Mouse (Mus musculus) midbrain, embryonic 13.5 days (tissue): ENCODE results near the gene Plxna4. TPM values are rescaled to one million over a fixed set of nuclear protein-coding genes. Genes with fewer than 3 reads are reported as not detected.

ENCODE experiments used
- ATAC-seq: fragments of 200-750 bp; cut with Nextera tagmentation; 2 replicates; pipeline ENCODE4 v1.8.0; 2017; ENCODE audit warnings: mild to moderate bottlenecking, moderate TSS enrichment, moderate library complexity
- H3K27ac ChIP-seq: fragments of 300-500 bp; sonication (generic); 2 replicates; pipeline ENCODE4 v1.5.1; 2015; ENCODE audit warnings: inconsistent platforms, mild to moderate bottlenecking, moderate library complexity
- H3K27me3 ChIP-seq: fragments of 300-500 bp; sonication (generic); 2 replicates; pipeline ENCODE4 v1.6.1; 2015; ENCODE audit warnings: mild to moderate bottlenecking, inconsistent platforms
- H3K36me3 ChIP-seq: fragments of 300-500 bp; sonication (generic); 2 replicates; pipeline ENCODE4 v1.6.1; 2015; ENCODE audit warnings: mild to moderate bottlenecking, inconsistent platforms
- H3K4me1 ChIP-seq: fragments of 300-500 bp; sonication (generic); replicated peaks from 2 replicates; pipeline ENCODE4 v1.6.1; 2015; ENCODE audit warnings: inconsistent platforms
- H3K4me2 ChIP-seq: fragments of 300-500 bp; sonication (generic); replicated peaks from 2 replicates; pipeline ENCODE4 v1.6.1; 2015; ENCODE audit warnings: moderate library complexity, mild to moderate bottlenecking, inconsistent platforms
- H3K4me3 ChIP-seq: fragments of 300-500 bp; sonication (generic); replicated peaks from 2 replicates; pipeline ENCODE4 v1.5.1; 2015; ENCODE audit warnings: mild to moderate bottlenecking, inconsistent platforms
- H3K9ac ChIP-seq: fragments of 300-500 bp; sonication (generic); replicated peaks from 2 replicates; pipeline ENCODE4 v1.6.1; 2015; ENCODE audit warnings: mild to moderate bottlenecking, inconsistent platforms
- H3K9me3 ChIP-seq: fragments of 300-500 bp; sonication (generic); 2 replicates; pipeline ENCODE4 v1.6.1; 2016; ENCODE audit warnings: mild to moderate bottlenecking, inconsistent platforms
- WGBS: fragments of 180-500 bp; shearing (Covaris S2); methylation state at CpG from one replicate; pipeline ENCODE4 v1.1.7; 2015; 5-methylcytosine and 5-hydroxymethylcytosine counted together
- polyA plus RNA-seq: library from polyadenylated mRNA; unstranded; fragments of >200 nt; fragmentation: Nextera tagmentation; extraction: Ambion mirVana; gene quantifications from 2 replicates; pipeline ENCODE4 v1.2.1, GENCODE M21; 2015

Gene Plxna4
- polyA plus RNA-seq, 1 experiment from 2014 or later: 9.5 TPM

GRCm38 (mm10) chr6:32395415-32395814 lies 192.6 kb downstream of the Plxna4 start:
- H3K4me3 ChIP-seq: no peak overlapping the region
- WGBS: 90% methylated on average over 9 of the region's 9 CpGs
- H3K27ac ChIP-seq: no peak overlapping the region
- H3K4me2 ChIP-seq: no peak overlapping the region
- H3K9ac ChIP-seq: no peak overlapping the region
- no peaks in the 10 kb centered on the region for H3K27me3 ChIP-seq
- H3K36me3 ChIP-seq: no peaks in the 10 kb centered on the region
- no peak for ATAC-seq
- peaks cover 24% of the 10 kb centered on the region for H3K4me1 ChIP-seq
- H3K9me3 ChIP-seq: no peaks in the 10 kb centered on the region

GRCm38 (mm10) chr6:32392262-32392661 lies 195.7 kb downstream of the Plxna4 start:
- 77% methylated on average over 2 of the region's 2 CpGs for WGBS
- no peak for ATAC-seq
- Histone ChIP-seq H3K4me2 (no peak overlapping the region), H3K9ac (no peak overlapping the region), H3K4me1 (peaks cover 18% of the 10 kb centered on the region), H3K36me3 (no peaks in the 10 kb centered on the region), H3K9me3 (no peaks in the 10 kb centered on the region), H3K27ac (peak overlapping the region; percentile 42), H3K27me3 (no peaks in the 10 kb centered on the region), H3K4me3 (no peak overlapping the region)

GRCm38 (mm10) chr6:32388276-32388675 lies 199.7 kb downstream of the Plxna4 start:
- no peaks in the 10 kb centered on the region for H3K36me3 ChIP-seq

GRCm38 (mm10) chr6:32386915-32387314 lies 201.1 kb downstream of the Plxna4 start:
- Histone ChIP-seq H3K9me3 (no peaks in the 10 kb centered on the region), H3K36me3 (no peaks in the 10 kb centered on the region), H3K27ac (no peak overlapping the region), H3K4me2 (no peak overlapping the region), H3K4me3 (no peak overlapping the region), H3K4me1 (peaks cover 19% of the 10 kb centered on the region), H3K27me3 (no peaks in the 10 kb centered on the region), H3K9ac (no peak overlapping the region)
- WGBS: 95% methylated on average over 2 of the region's 2 CpGs
- ATAC-seq: no peak

More at GRCm38 (mm10) chr6:32388276-32388675, 199.7 kb downstream of the Plxna4 start:
- no peak overlapping the region for H3K4me3 ChIP-seq
- peaks cover 24% of the 10 kb centered on the region for H3K4me1 ChIP-seq
- WGBS: 58% methylated on average over 1 of the region's 1 CpGs
- no peak overlapping the region for H3K9ac ChIP-seq
- H3K9me3 ChIP-seq: no peaks in the 10 kb centered on the region
- no peak for ATAC-seq
- no peak overlapping the region for H3K4me2 ChIP-seq
- H3K27ac ChIP-seq: no peak overlapping the region
- no peaks in the 10 kb centered on the region for H3K27me3 ChIP-seq

GRCm38 (mm10) chr6:32384937-32385336 lies 203.1 kb downstream of the Plxna4 start:
- H3K27me3 ChIP-seq: no peaks in the 10 kb centered on the region
- 76% methylated on average over 8 of the region's 8 CpGs for WGBS
- no peaks in the 10 kb centered on the region for H3K36me3 ChIP-seq
- peaks cover 22% of the 10 kb centered on the region for H3K4me1 ChIP-seq
- H3K4me3 ChIP-seq: no peak overlapping the region
- H3K9me3 ChIP-seq: no peaks in the 10 kb centered on the region
- no peak overlapping the region for H3K9ac ChIP-seq
- H3K4me2 ChIP-seq: no peak overlapping the region
- H3K27ac ChIP-seq: no peak overlapping the region
- ATAC-seq: no peak; the same call in 1 of the 2 replicates

GRCm38 (mm10) chr6:32384423-32384822 lies 203.6 kb downstream of the Plxna4 start:
- 85% methylated on average over 8 of the region's 8 CpGs for WGBS
- peaks cover 22% of the 10 kb centered on the region for H3K4me1 ChIP-seq

GRCm38 (mm10) chr6:32381516-32381915 lies 206.5 kb downstream of the Plxna4 start:
- Histone ChIP-seq H3K9me3 (no peaks in the 10 kb centered on the region), H3K4me2 (no peak overlapping the region), H3K4me3 (no peak overlapping the region), H3K4me1 (peaks cover 42% of the 10 kb centered on the region), H3K9ac (no peak overlapping the region), H3K27me3 (no peaks in the 10 kb centered on the region), H3K36me3 (no peaks in the 10 kb centered on the region), H3K27ac (no peak overlapping the region)
- 73% methylated on average over 10 of the region's 10 CpGs for WGBS
- ATAC-seq: no peak

More at GRCm38 (mm10) chr6:32384423-32384822, 203.6 kb downstream of the Plxna4 start:
- Histone ChIP-seq H3K9ac (no peak overlapping the region), H3K4me2 (no peak overlapping the region), H3K27me3 (no peaks in the 10 kb centered on the region), H3K4me3 (no peak overlapping the region), H3K27ac (no peak overlapping the region), H3K36me3 (no peaks in the 10 kb centered on the region), H3K9me3 (no peaks in the 10 kb centered on the region)
- ATAC-seq: no peak

- Histone ChIP-seq H3K4me2 (no peak overlapping the region), H3K4me3 (no peak overlapping the region), H3K27me3 (no peaks in the 10 kb centered on the region), H3K9me3 (no peaks in the 10 kb centered on the region), H3K36me3 (no peaks in the 10 kb centered on the region), H3K4me1 (peaks cover 26% of the 10 kb centered on the region), H3K9ac (no peak overlapping the region), H3K27ac (peak overlapping the region; percentile 35; the same call in 1 of the 2 replicates)
- WGBS: 68% methylated on average over 8 of the region's 8 CpGs
- ATAC-seq: peak; percentile 80
Observed at GRCm38 (mm10) chr6:32377181-32377580, 210.8 kb downstream of the Plxna4 start.

- ATAC-seq: no peak
- peaks cover 20% of the 10 kb centered on the region for H3K4me1 ChIP-seq
Observed at GRCm38 (mm10) chr6:32373931-32374361, 214.0 kb downstream of the Plxna4 start.

GRCm38 (mm10) chr6:32369092-32369491 lies 218.9 kb downstream of the Plxna4 start:
- Histone ChIP-seq H3K27me3 (no peaks in the 10 kb centered on the region), H3K9me3 (no peaks in the 10 kb centered on the region), H3K4me1 (no peaks in the 10 kb centered on the region), H3K36me3 (no peaks in the 10 kb centered on the region), H3K4me3 (no peak overlapping the region), H3K9ac (no peak overlapping the region), H3K27ac (no peak overlapping the region), H3K4me2 (no peak overlapping the region)
- no peak for ATAC-seq
- 88% methylated on average over 3 of the region's 3 CpGs for WGBS

More at GRCm38 (mm10) chr6:32373931-32374361, 214.0 kb downstream of the Plxna4 start:
- Histone ChIP-seq H3K27ac (no peak overlapping the region), H3K4me2 (no peak overlapping the region), H3K9ac (no peak overlapping the region), H3K9me3 (no peaks in the 10 kb centered on the region), H3K36me3 (no peaks in the 10 kb centered on the region), H3K4me3 (no peak overlapping the region), H3K27me3 (no peaks in the 10 kb centered on the region)
- 85% methylated on average over 8 of the region's 8 CpGs for WGBS

- no peaks in the 10 kb centered on the region for H3K9me3 ChIP-seq
- WGBS: 77% methylated on average over 4 of the region's 4 CpGs
- no peaks in the 10 kb centered on the region for H3K27me3 ChIP-seq
- no peak for ATAC-seq
- no peak overlapping the region for H3K9ac ChIP-seq
- no peak overlapping the region for H3K4me3 ChIP-seq
- H3K36me3 ChIP-seq: no peaks in the 10 kb centered on the region
- no peaks in the 10 kb centered on the region for H3K4me1 ChIP-seq
- H3K4me2 ChIP-seq: no peak overlapping the region
- no peak overlapping the region for H3K27ac ChIP-seq
Observed at GRCm38 (mm10) chr6:32368408-32368807, 219.6 kb downstream of the Plxna4 start.

- Histone ChIP-seq H3K27me3 (no peaks in the 10 kb centered on the region), H3K9ac (no peak overlapping the region), H3K4me1 (peaks cover 12% of the 10 kb centered on the region; the same call in 1 of the 2 replicates), H3K27ac (no peak overlapping the region), H3K9me3 (no peaks in the 10 kb centered on the region), H3K4me3 (no peak overlapping the region), H3K36me3 (no peaks in the 10 kb centered on the region), H3K4me2 (no peak overlapping the region)
- 90% methylated on average over 5 of the region's 5 CpGs for WGBS
- no peak for ATAC-seq
Observed at GRCm38 (mm10) chr6:32364933-32365332, 223.1 kb downstream of the Plxna4 start.

GRCm38 (mm10) chr6:32363489-32364068 lies 224.4 kb downstream of the Plxna4 start:
- Histone ChIP-seq H3K27me3 (no peaks in the 10 kb centered on the region), H3K4me1 (peaks cover 12% of the 10 kb centered on the region; the same call in 1 of the 2 replicates), H3K4me2 (no peak overlapping the region), H3K27ac (no peak overlapping the region), H3K4me3 (no peak overlapping the region), H3K9ac (no peak overlapping the region), H3K9me3 (no peaks in the 10 kb centered on the region), H3K36me3 (no peaks in the 10 kb centered on the region)
- ATAC-seq: no peak
- 91% methylated on average over 7 of the region's 7 CpGs for WGBS
